Mouse (Mus musculus) neural tube, embryonic 10.5 days (tissue): ENCODE data around the gene Olfr789.

ENCODE experiments used
- DNase-seq: peaks from one replicate; pipeline ENCODE4 v3.0.0-alpha.2; 2017; ENCODE audit warnings: low spot score; ENCODE audit errors: extremely low spot score

Olfr789 gene

GRCm38 (mm10) chr10:129484452-129484851 is at the start of gene Olfr789:
Gene Olfr789, plus strand, starts transcription at chr10:129484752.
- no peak for DNase-seq

- DNase-seq = no peak
Observed at GRCm38 (mm10) chr10:129461562-129461961, 23.0 kb upstream of the Olfr789 start, which contains the start of gene Olfr787. Gene Olfr787, plus strand, starts transcription at chr10:129461862.

GRCm38 (mm10) chr10:129470698-129471097 is 13.9 kb upstream of the Olfr789 start, which contains the start of gene Olfr788:
Gene Olfr788, plus strand, starts transcription at chr10:129470998.
- DNase-seq = no peak

GRCm38 (mm10) chr10:129473256-129473655 is 11.3 kb upstream of the Olfr789 start:
- no peak for DNase-seq

GRCm38 (mm10) chr10:129473723-129474122 is 10.8 kb upstream of the Olfr789 start:
- DNase-seq = no peak

GRCm38 (mm10) chr10:129490101-129490500 is 5.5 kb downstream of the Olfr789 start:
- DNase-seq = no peak

GRCm38 (mm10) chr10:129498192-129498591 is 13.6 kb downstream of the Olfr789 start, which contains the start of gene Olfr790:
Gene Olfr790, plus strand, starts transcription at chr10:129498492.
- DNase-seq = no peak

GRCm38 (mm10) chr10:129521492-129521891 is 36.9 kb downstream of the Olfr789 start, which contains the start of gene Olfr791:
Gene Olfr791, plus strand, starts transcription at chr10:129521792.
- no peak for DNase-seq

- no peak for DNase-seq
Observed at GRCm38 (mm10) chr10:129538862-129539261, 54.3 kb downstream of the Olfr789 start, which contains the start of gene Olfr792. Gene Olfr792, plus strand, starts transcription at chr10:129539162.
